ENCODE assay signal across 16 mouse cellular contexts in genomic region chr12:56692536-56692935, GRCm38 (mm10). TPM values are rescaled to one million over a fixed set of nuclear protein-coding genes. Genes with fewer than 3 reads are reported as not detected.
DNase-seq lines count a peak whose midpoint lies in the region; ATAC-seq and TF ChIP-seq lines count a peak whose summit lies in the region.
"Had no signal": no experiment of that assay in that cellular context is flagged by ENCODE, and none has a peak within 500 bp of the region (broad histone marks: within the 10 kb centered on the region; RNA-seq: fewer than 3 reads in every experiment).

No protein-coding gene starts in this region.

- intact Hi-C loops in left cerebral cortex, adult 2 months (cut with DNase I): loop anchor here (5.0 kb wide), 3 partner anchors 165 to 855 kb away; partner anchors contain the start of gene Foxa1

- peaks cover 99% of the 10 kb centered on the region for H3K27me3 ChIP-seq in hindbrain, embryonic 15.5 days
- H3K27me3 ChIP-seq in hindbrain, postnatal 0 days (ENCODE audit: insufficient read depth, low read length): peaks cover 96% of the 10 kb centered on the region
- H3K27me3 ChIP-seq in stomach, embryonic 14.5 days (ENCODE audit: control insufficient read depth, insufficient read depth, low read length): peaks cover 83% of the 10 kb centered on the region
- H3K27me3 ChIP-seq in stomach, postnatal 0 days (ENCODE audit: control insufficient read depth, insufficient read depth, low read length): peaks cover 36% of the 10 kb centered on the region
- H3K27me3 ChIP-seq in embryonic facial prominence, embryonic 14.5 days (replicated peaks; ENCODE audit: control insufficient read depth, insufficient read depth, low read length): peaks cover 99% of the 10 kb centered on the region
- H3K27me3 ChIP-seq in stomach, embryonic 15.5 days (replicated peaks): peaks cover 94% of the 10 kb centered on the region
- peaks cover 100% of the 10 kb centered on the region for H3K27me3 ChIP-seq in forebrain, embryonic 13.5 days

- no peak overlapping the region for H3K27ac ChIP-seq in hindbrain, embryonic 15.5 days (replicated peaks)
- H3K27ac ChIP-seq in hindbrain, postnatal 0 days: no peak overlapping the region
- no peak overlapping the region for H3K27ac ChIP-seq in stomach, embryonic 14.5 days (ENCODE audit: low read length)
- no peak overlapping the region for H3K27ac ChIP-seq in stomach, postnatal 0 days (replicated peaks)
- peak overlapping the region; percentile 69 for H3K27ac ChIP-seq in embryonic facial prominence, embryonic 14.5 days (replicated peaks; ENCODE audit: low read depth, low read length)
- H3K27ac ChIP-seq in stomach, embryonic 15.5 days: no peak overlapping the region
- H3K27ac ChIP-seq in left cerebral cortex, adult 2 months: no peak overlapping the region
- no peak overlapping the region for H3K27ac ChIP-seq in forebrain, embryonic 13.5 days
- H3K27ac ChIP-seq: liver, embryonic 13.5 days had no signal

- H3K4me2 ChIP-seq in hindbrain, embryonic 15.5 days: no peak overlapping the region
- H3K4me2 ChIP-seq in hindbrain, postnatal 0 days (ENCODE audit: low read depth, low read length): no peak overlapping the region
- no peak overlapping the region for H3K4me2 ChIP-seq in stomach, embryonic 14.5 days (replicated peaks; ENCODE audit: low read depth, low read length)
- no peak overlapping the region; the same call in 1 of the 2 replicates for H3K4me2 ChIP-seq in stomach, postnatal 0 days (replicated peaks; ENCODE audit: low read depth)
- H3K4me2 ChIP-seq in embryonic facial prominence, embryonic 14.5 days (ENCODE audit: low read depth, low read length): peak overlapping the region; percentile 50
- 0 out of 2 replicates have a peak overlapping the region, but pooled peaks have one; percentile 11 for H3K4me2 ChIP-seq in stomach, embryonic 15.5 days
- H3K4me2 ChIP-seq in forebrain, embryonic 13.5 days: no peak overlapping the region
- H3K4me2 ChIP-seq: liver, embryonic 13.5 days had no signal

- no peak for ATAC-seq in hindbrain, embryonic 15.5 days (ENCODE audit: low FRiP score, low read depth)
- ATAC-seq in hindbrain, postnatal 0 days: no peak
- no peak for ATAC-seq in stomach, embryonic 14.5 days (ENCODE audit: insufficient number of reproducible peaks, insufficient read depth, low FRiP score, low read depth)
- no peak for ATAC-seq in stomach, postnatal 0 days (ENCODE audit: low FRiP score, low TSS enrichment)
- no peak for ATAC-seq in embryonic facial prominence, embryonic 14.5 days (ENCODE audit: low read depth)
- no peak for ATAC-seq in stomach, embryonic 15.5 days (ENCODE audit: insufficient read depth, low FRiP score, low read depth)
- ATAC-seq in forebrain, embryonic 13.5 days: no peak
- ATAC-seq: activated CD4-positive, CD25-positive, alpha-beta regulatory T cell, adult 4 months; forebrain, embryonic 16.5 days had no signal

- no peaks in the 10 kb centered on the region for H3K9me3 ChIP-seq in hindbrain, embryonic 15.5 days
- no peaks in the 10 kb centered on the region for H3K9me3 ChIP-seq in hindbrain, postnatal 0 days (ENCODE audit: low read length)
- H3K9me3 ChIP-seq in stomach, embryonic 14.5 days (ENCODE audit: control insufficient read depth, low read depth, low read length): no peaks in the 10 kb centered on the region
- H3K9me3 ChIP-seq in stomach, postnatal 0 days (ENCODE audit: control insufficient read depth, low read length): no peaks in the 10 kb centered on the region
- H3K9me3 ChIP-seq in embryonic facial prominence, embryonic 14.5 days (ENCODE audit: control insufficient read depth, low read length): no peaks in the 10 kb centered on the region
- no peaks in the 10 kb centered on the region for H3K9me3 ChIP-seq in stomach, embryonic 15.5 days
- H3K9me3 ChIP-seq in forebrain, embryonic 13.5 days (replicated peaks): no peaks in the 10 kb centered on the region
- H3K9me3 ChIP-seq: liver, embryonic 13.5 days had no signal

- TF ChIP-seq CTCF in hindbrain, postnatal 0 days (IDR thresholded peaks at IDR 0.05; ENCODE audit: low read depth): no peak
- TF ChIP-seq CTCF in stomach, postnatal 0 days (IDR thresholded peaks at IDR 0.05; ENCODE audit: low read depth): no peak
- TF ChIP-seq CTCF in left cerebral cortex, adult 2 months (IDR thresholded peaks at IDR 0.05): no peak

- H3K4me3 ChIP-seq in hindbrain, embryonic 15.5 days: 0 out of 2 replicates have a peak overlapping the region, but pooled peaks have one; percentile 2
- H3K4me3 ChIP-seq in hindbrain, postnatal 0 days (ENCODE audit: low read length): no peak overlapping the region
- peak overlapping the region; percentile 3; the same call in 1 of the 2 replicates for H3K4me3 ChIP-seq in stomach, embryonic 14.5 days (ENCODE audit: low read depth, low read length)
- no peak overlapping the region for H3K4me3 ChIP-seq in stomach, postnatal 0 days (ENCODE audit: low read depth, low read length)
- peak overlapping the region; percentile 41 for H3K4me3 ChIP-seq in embryonic facial prominence, embryonic 14.5 days (ENCODE audit: low read depth, low read length)
- no peak overlapping the region for H3K4me3 ChIP-seq in stomach, embryonic 15.5 days (replicated peaks)
- H3K4me3 ChIP-seq in left cerebral cortex, adult 2 months: no peak overlapping the region
- no peak overlapping the region for H3K4me3 ChIP-seq in forebrain, embryonic 13.5 days
- H3K4me3 ChIP-seq: liver, embryonic 13.5 days had no signal

- no peak overlapping the region for H3K9ac ChIP-seq in hindbrain, embryonic 15.5 days
- no peak overlapping the region for H3K9ac ChIP-seq in hindbrain, postnatal 0 days (replicated peaks; ENCODE audit: low read length)
- H3K9ac ChIP-seq in stomach, embryonic 14.5 days (replicated peaks; ENCODE audit: low read depth, low read length): no peak overlapping the region
- H3K9ac ChIP-seq in stomach, postnatal 0 days (ENCODE audit: low read length): no peak overlapping the region
- peak overlapping the region; percentile 63 for H3K9ac ChIP-seq in embryonic facial prominence, embryonic 14.5 days (ENCODE audit: low read depth, low read length)
- no peak overlapping the region for H3K9ac ChIP-seq in stomach, embryonic 15.5 days
- no peak overlapping the region for H3K9ac ChIP-seq in forebrain, embryonic 13.5 days
- H3K9ac ChIP-seq: liver, embryonic 13.5 days had no signal

- peaks cover 30% of the 10 kb centered on the region for H3K4me1 ChIP-seq in hindbrain, embryonic 15.5 days (replicated peaks)
- no peaks in the 10 kb centered on the region for H3K4me1 ChIP-seq in hindbrain, postnatal 0 days (ENCODE audit: insufficient read depth, low read length)
- 0 out of 2 replicates have a peak, but pooled peaks cover 4% of the 10 kb centered on the region for H3K4me1 ChIP-seq in stomach, embryonic 14.5 days (ENCODE audit: control insufficient read depth, insufficient read depth, low read length)
- no peaks in the 10 kb centered on the region for H3K4me1 ChIP-seq in stomach, postnatal 0 days (replicated peaks; ENCODE audit: control insufficient read depth, insufficient read depth)
- H3K4me1 ChIP-seq in embryonic facial prominence, embryonic 14.5 days (ENCODE audit: control insufficient read depth, insufficient read depth, low read length): 0 out of 2 replicates have a peak, but pooled peaks cover 4% of the 10 kb centered on the region
- peaks cover 30% of the 10 kb centered on the region for H3K4me1 ChIP-seq in stomach, embryonic 15.5 days
- peaks cover 36% of the 10 kb centered on the region for H3K4me1 ChIP-seq in forebrain, embryonic 13.5 days

- 1% methylated on average over 19 of the region's 19 CpGs for WGBS in hindbrain, embryonic 15.5 days
- WGBS in hindbrain, postnatal 0 days: 3% methylated on average over 19 of the region's 19 CpGs
- 8% methylated on average over 19 of the region's 19 CpGs for WGBS in stomach, embryonic 14.5 days
- WGBS in stomach, postnatal 0 days: 27% methylated on average over 19 of the region's 19 CpGs
- 11% methylated on average over 19 of the region's 19 CpGs for WGBS in embryonic facial prominence, embryonic 14.5 days
- 9% methylated on average over 19 of the region's 19 CpGs for WGBS in stomach, embryonic 15.5 days
- WGBS in forebrain, embryonic 13.5 days: 2% methylated on average over 19 of the region's 19 CpGs

- TF ChIP-seq EP300 in stomach, postnatal 0 days (optimal IDR thresholded peaks at IDR 0.05): no peak

- H3K36me3 ChIP-seq in hindbrain, embryonic 15.5 days: no peaks in the 10 kb centered on the region
- H3K36me3 ChIP-seq in hindbrain, postnatal 0 days (ENCODE audit: insufficient read depth, low read length): no peaks in the 10 kb centered on the region
- no peaks in the 10 kb centered on the region for H3K36me3 ChIP-seq in stomach, embryonic 14.5 days (ENCODE audit: control insufficient read depth, insufficient read depth, low read length)
- no peaks in the 10 kb centered on the region for H3K36me3 ChIP-seq in stomach, postnatal 0 days (ENCODE audit: control insufficient read depth, insufficient read depth, low read length)
- H3K36me3 ChIP-seq in embryonic facial prominence, embryonic 14.5 days (ENCODE audit: control insufficient read depth, insufficient read depth, low read length): no peaks in the 10 kb centered on the region
- H3K36me3 ChIP-seq in stomach, embryonic 15.5 days: no peaks in the 10 kb centered on the region
- H3K36me3 ChIP-seq in forebrain, embryonic 13.5 days (ENCODE audit: poor library complexity, severe bottlenecking): no peaks in the 10 kb centered on the region
- H3K36me3 ChIP-seq: liver, embryonic 13.5 days had no signal

- no peak for DNase-seq in hindbrain, postnatal 0 days (ENCODE audit: low spot score)
- DNase-seq in stomach, postnatal 0 days (ENCODE audit: low spot score): no peak
- DNase-seq in embryonic facial prominence, embryonic 14.5 days (ENCODE audit: low spot score): no peak
- DNase-seq in left cerebral cortex, adult 2 months (ENCODE audit: extremely low spot score in 1 of 2, low spot score in 2 of 2): no peak
- DNase-seq: cerebellum, postnatal 25 days; gastrocnemius, postnatal 14 days; kidney, adult 2 months; liver, embryonic 13.5 days had no signal

RNA-seq across cellular contexts. Expression of gene Pax9, which starts 1.0 kb away (rescaled TPM):
- not detected in 2 replicates for polyA plus RNA-seq in hindbrain, embryonic 15.5 days (2015; fragmentation: Nextera tagmentation; extraction: Ambion mirVana)
- not detected in 2 replicates for total RNA-seq in hindbrain, postnatal 0 days (2014; rRNA removed)
- not detected in 2 replicates for polyA plus RNA-seq in hindbrain, postnatal 0 days (2015; fragmentation: Nextera tagmentation; extraction: Ambion mirVana)
- polyA plus RNA-seq in stomach, embryonic 14.5 days (2014; fragmentation: Nextera tagmentation; extraction: Ambion mirVana): 2.3 and 3.8 TPM in 2 replicates
- polyA plus RNA-seq in stomach, postnatal 0 days (2015; fragmentation: Nextera tagmentation; extraction: Ambion mirVana): 1.0 and 1.3 TPM in 2 replicates
- 9.2 and 9.4 TPM in 2 replicates for polyA plus RNA-seq in embryonic facial prominence, embryonic 14.5 days (2014; fragmentation: Nextera tagmentation; extraction: Ambion mirVana)
- polyA plus RNA-seq in stomach, embryonic 15.5 days (2015; fragmentation: Nextera tagmentation; extraction: Ambion mirVana): 1.9 and 2.8 TPM in 2 replicates
- not detected for total RNA-seq in left cerebral cortex, adult 2 months (2021)
- polyA plus RNA-seq in forebrain, embryonic 13.5 days (2015; fragmentation: Nextera tagmentation; extraction: Ambion mirVana): not detected in 2 replicates
- total RNA-seq: layer of hippocampus, adult 8-10 months had no signal
- polyA plus RNA-seq: activated CD4-positive, CD25-positive, alpha-beta regulatory T cell, adult 4 months; forebrain, embryonic 16.5 days; kidney, adult 2 months; neural tube, embryonic 14.5 days had no signal

Comparison
In these comparisons a context has a peak if more than half of its experiments do, and no peak if none do; other contexts are left out.
1. H3K4me2 ChIP-seq: peak in embryonic facial prominence, embryonic 14.5 days (single experiment) and stomach, embryonic 15.5 days (single experiment); none in hindbrain, embryonic 15.5 days (single experiment), hindbrain, postnatal 0 days (single experiment), stomach, embryonic 14.5 days (single experiment), stomach, postnatal 0 days (single experiment) and forebrain, embryonic 13.5 days (single experiment).
2. H3K4me3 ChIP-seq: peak in hindbrain, embryonic 15.5 days (single experiment), stomach, embryonic 14.5 days (single experiment) and embryonic facial prominence, embryonic 14.5 days (single experiment); none in hindbrain, postnatal 0 days (single experiment), stomach, postnatal 0 days (single experiment), stomach, embryonic 15.5 days (single experiment), left cerebral cortex, adult 2 months (single experiment) and forebrain, embryonic 13.5 days (single experiment).